Mouse (Mus musculus): ENCODE measurements around the gene Foxp4.
A peak's percentile ranks its signal among the peaks of the same experiment; 100 is the strongest.

DNA sequence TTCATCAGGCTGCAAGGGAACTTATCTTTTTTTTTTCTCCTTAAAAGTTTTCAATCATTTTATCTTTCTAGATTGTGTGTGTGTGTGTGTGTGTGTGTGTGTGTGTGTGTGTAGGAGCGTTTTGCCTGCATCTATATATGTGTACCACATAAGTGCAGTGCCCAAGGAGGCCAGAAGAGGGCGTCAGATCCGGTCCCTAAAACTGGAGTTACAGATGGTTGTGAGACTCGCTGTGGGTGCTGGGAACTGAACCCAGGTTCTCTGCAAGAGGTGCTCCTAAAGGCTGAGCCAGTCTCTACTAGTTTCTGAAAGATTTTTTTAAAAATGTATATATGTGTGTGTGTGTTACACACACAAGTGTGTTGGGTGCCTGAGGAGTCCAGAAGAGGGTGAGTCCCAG lies 5.0 kb upstream of the Foxp4 start:
- TF ChIP-seq ZMIZ1 (IDR thresholded peaks at IDR 0.05; ENCODE audit: low read depth, low read length) (no peak), BHLHE40 (IDR thresholded peaks at IDR 0.05; ENCODE audit: borderline replicate concordance, low read depth, low read length) (no peak), CTCF (IDR thresholded peaks at IDR 0.05 in 2 of 3, conservative IDR thresholded peaks at IDR 0.05 in 1 of 3; ENCODE audit: control insufficient read depth in 1 of 3, insufficient read depth in 1 of 3, low read depth in 2 of 3, low read length in 3 of 3, poor library complexity in 1 of 3, severe bottlenecking in 1 of 3) (peak in 2 of 3 experiments; percentile 28 to 38; a peak in 5 of 6 replicates), USF1 (IDR thresholded peaks at IDR 0.05; ENCODE audit: low read depth, low read length) (no peak), CHD2 (IDR thresholded peaks at IDR 0.05; ENCODE audit: low read length) (no peak), ZNF384 (IDR thresholded peaks at IDR 0.05; ENCODE audit: low read depth, low read length) (no peak), POLR2A (IDR thresholded peaks at IDR 0.05; ENCODE audit: control insufficient read depth in 1 of 2, insufficient read depth in 1 of 2, low read depth in 1 of 2, low read length in 2 of 2, poor library complexity in 1 of 2) (no peak), EP300 (IDR thresholded peaks at IDR 0.05; ENCODE audit: low read depth in 1 of 2, low read length in 2 of 2) (no peak), RCOR1 (IDR thresholded peaks at IDR 0.05; ENCODE audit: low read depth, low read length) (no peak), MEF2A (IDR thresholded peaks at IDR 0.05; ENCODE audit: extremely low read depth, insufficient replicate concordance, low read depth, low read length, poor library complexity, severe bottlenecking) (no peak)
